Mouse (Mus musculus) intestine, embryonic 15.5 days (tissue): ENCODE data around the gene Sp7. TPM values are rescaled to one million over a fixed set of nuclear protein-coding genes. Genes with fewer than 3 reads are reported as not detected.

ENCODE experiments used
- ATAC-seq: fragments of 200-750 bp; cut with Nextera tagmentation; 2 replicates; pipeline ENCODE4 v1.8.0; 2017; ENCODE audit warnings: moderate TSS enrichment, moderate library complexity
- H3K27ac ChIP-seq: fragments of 300-500 bp; sonication (generic); 2 replicates; pipeline ENCODE4 v1.5.1; 2015; ENCODE audit warnings: mild to moderate bottlenecking, inconsistent platforms
- H3K27me3 ChIP-seq: fragments of 300-500 bp; sonication (generic); replicated peaks from 2 replicates; pipeline ENCODE4 v1.6.1; 2015; ENCODE audit warnings: inconsistent platforms
- H3K36me3 ChIP-seq: fragments of 300-500 bp; sonication (generic); 2 replicates; pipeline ENCODE4 v1.6.1; 2015; ENCODE audit warnings: inconsistent platforms
- H3K4me1 ChIP-seq: fragments of 300-500 bp; sonication (generic); replicated peaks from 2 replicates; pipeline ENCODE4 v1.6.1; 2015; ENCODE audit warnings: inconsistent platforms
- H3K4me2 ChIP-seq: fragments of 300-500 bp; sonication (generic); replicated peaks from 2 replicates; pipeline ENCODE4 v1.6.1; 2015; ENCODE audit warnings: mild to moderate bottlenecking, inconsistent platforms
- H3K4me3 ChIP-seq: fragments of 300-500 bp; sonication (generic); replicated peaks from 2 replicates; pipeline ENCODE4 v1.5.1; 2015; ENCODE audit warnings: inconsistent platforms
- H3K9ac ChIP-seq: fragments of 300-500 bp; sonication (generic); 2 replicates; pipeline ENCODE4 v1.6.1; 2015; ENCODE audit warnings: inconsistent platforms
- H3K9me3 ChIP-seq: fragments of 300-500 bp; sonication (generic); 2 replicates; pipeline ENCODE4 v1.6.1; 2016; ENCODE audit warnings: inconsistent platforms
- WGBS: fragments of 180-500 bp; shearing (Covaris S2); methylation state at CpG from one replicate; pipeline ENCODE4 v1.1.7; 2015; 5-methylcytosine and 5-hydroxymethylcytosine counted together
- polyA plus RNA-seq: library from polyadenylated mRNA; unstranded; fragments of >200 nt; fragmentation: Nextera tagmentation; extraction: Ambion mirVana; gene quantifications from 2 replicates; pipeline ENCODE4 v1.2.1, GENCODE M21; 2015

Sp7 gene
- polyA plus RNA-seq, 1 experiment from 2014 or later, result 0.68 TPM

- H3K4me1 ChIP-seq, result peaks cover 21% of the 10 kb centered on the region; the same call in 1 of the 2 replicates
- ATAC-seq, result no peak
- H3K4me2 ChIP-seq, result no peak overlapping the region
- H3K27ac ChIP-seq, result no peak overlapping the region
- no peak overlapping the region for H3K4me3 ChIP-seq
- WGBS, result 97% methylated on average over 3 of the region's 3 CpGs
- H3K9ac ChIP-seq, result no peak overlapping the region
- no peaks in the 10 kb centered on the region for H3K27me3 ChIP-seq
- no peaks in the 10 kb centered on the region for H3K9me3 ChIP-seq
- H3K36me3 ChIP-seq, result no peaks in the 10 kb centered on the region
These were observed 35.2 kb upstream of the Sp7 start for GRCm38 (mm10) chr15:102402210-102402609.

- H3K27ac ChIP-seq, result no peak overlapping the region
- ATAC-seq, result no peak
- WGBS, result 83% methylated on average over 2 of the region's 2 CpGs
- no peaks in the 10 kb centered on the region for H3K9me3 ChIP-seq
- no peak overlapping the region for H3K4me2 ChIP-seq
- no peak overlapping the region for H3K4me3 ChIP-seq
- H3K27me3 ChIP-seq, result no peaks in the 10 kb centered on the region
- no peaks in the 10 kb centered on the region for H3K36me3 ChIP-seq
- no peak overlapping the region for H3K9ac ChIP-seq
- H3K4me1 ChIP-seq, result peaks cover 18% of the 10 kb centered on the region; the same call in 1 of the 2 replicates
These were observed 34.3 kb upstream of the Sp7 start for GRCm38 (mm10) chr15:102401278-102401677.

- ATAC-seq, result no peak
- H3K4me2 ChIP-seq, result peak overlapping the region; percentile 74
- no peak overlapping the region for H3K4me3 ChIP-seq
- WGBS, result 75% methylated on average over 10 of the region's 10 CpGs
- no peaks in the 10 kb centered on the region for H3K9me3 ChIP-seq
- H3K9ac ChIP-seq, result no peak overlapping the region
- H3K4me1 ChIP-seq, result peaks cover 19% of the 10 kb centered on the region; the same call in 1 of the 2 replicates
- no peaks in the 10 kb centered on the region for H3K36me3 ChIP-seq
- H3K27me3 ChIP-seq, result no peaks in the 10 kb centered on the region
- peak overlapping the region; percentile 98 for H3K27ac ChIP-seq
These were observed 33.6 kb upstream of the Sp7 start for GRCm38 (mm10) chr15:102400476-102401045.

- WGBS, result 2% methylated on average over 34 of the region's 34 CpGs
- ATAC-seq, result peak; percentile 93
- Histone ChIP-seq H3K4me3 (peak overlapping the region; percentile 47), H3K4me1 (peaks cover 25% of the 10 kb centered on the region), H3K27me3 (no peaks in the 10 kb centered on the region), H3K27ac (peak overlapping the region; percentile 98), H3K9ac (peak overlapping the region; percentile 54), H3K36me3 (no peaks in the 10 kb centered on the region), H3K4me2 (peak overlapping the region; percentile 74), H3K9me3 (no peaks in the 10 kb centered on the region)
These were observed 32.5 kb upstream of the Sp7 start for GRCm38 (mm10) chr15:102399229-102400221.

- no peak for ATAC-seq
- H3K9ac ChIP-seq, result peak overlapping the region; percentile 54; the same call in 1 of the 2 replicates
- no peaks in the 10 kb centered on the region for H3K9me3 ChIP-seq
- peak overlapping the region; percentile 74 for H3K4me2 ChIP-seq
- no peaks in the 10 kb centered on the region for H3K36me3 ChIP-seq
- whole genome bisulfite sequencing, result 30% methylated on average over 5 of the region's 5 CpGs
- H3K27ac ChIP-seq, result peak overlapping the region; percentile 98
- peaks cover 25% of the 10 kb centered on the region for H3K4me1 ChIP-seq
- peak overlapping the region; percentile 47; the same call in 1 of the 2 replicates for H3K4me3 ChIP-seq
- no peaks in the 10 kb centered on the region for H3K27me3 ChIP-seq
These were observed 31.6 kb upstream of the Sp7 start for GRCm38 (mm10) chr15:102398629-102399028.

GRCm38 (mm10) chr15:102395061-102395460 is 28.1 kb upstream of the Sp7 start:
- H3K9ac ChIP-seq, result no peak overlapping the region
- H3K27me3 ChIP-seq, result no peaks in the 10 kb centered on the region
- H3K4me1 ChIP-seq, result peaks cover 23% of the 10 kb centered on the region
- peak; percentile 57 for ATAC-seq
- H3K9me3 ChIP-seq, result no peaks in the 10 kb centered on the region
- 9% methylated on average over 3 of the region's 3 CpGs for WGBS
- no peak overlapping the region for H3K4me3 ChIP-seq
- H3K27ac ChIP-seq, result peak overlapping the region; percentile 77
- no peaks in the 10 kb centered on the region for H3K36me3 ChIP-seq
- no peak overlapping the region for H3K4me2 ChIP-seq

- H3K4me3 ChIP-seq, result no peak overlapping the region
- peaks cover 15% of the 10 kb centered on the region for H3K4me1 ChIP-seq
- H3K9me3 ChIP-seq, result no peaks in the 10 kb centered on the region
- peak overlapping the region; percentile 77 for H3K27ac ChIP-seq
- no peak overlapping the region for H3K9ac ChIP-seq
- no peaks in the 10 kb centered on the region for H3K36me3 ChIP-seq
- peak; percentile 75 for ATAC-seq
- H3K4me2 ChIP-seq, result 0 out of 2 replicates have a peak overlapping the region, but pooled peaks have one; percentile 0
- no peaks in the 10 kb centered on the region for H3K27me3 ChIP-seq
These were observed 26.6 kb upstream of the Sp7 start for GRCm38 (mm10) chr15:102393584-102394014.

- no peak overlapping the region for H3K4me2 ChIP-seq
- H3K27me3 ChIP-seq, result no peaks in the 10 kb centered on the region
- ATAC-seq, result no peak
- no peak overlapping the region for H3K9ac ChIP-seq
- H3K9me3 ChIP-seq, result no peaks in the 10 kb centered on the region
- H3K36me3 ChIP-seq, result no peaks in the 10 kb centered on the region
- H3K4me1 ChIP-seq, result peaks cover 11% of the 10 kb centered on the region
- H3K4me3 ChIP-seq, result no peak overlapping the region
- H3K27ac ChIP-seq, result peak overlapping the region; percentile 77; the same call in 1 of the 2 replicates
- 33% methylated on average over 2 of the region's 2 CpGs for WGBS
These were observed 25.5 kb upstream of the Sp7 start for GRCm38 (mm10) chr15:102392520-102392919.

GRCm38 (mm10) chr15:102388942-102389341 is 22.0 kb upstream of the Sp7 start:
- no peaks in the 10 kb centered on the region for H3K9me3 ChIP-seq
- H3K4me3 ChIP-seq, result no peak overlapping the region
- H3K4me1 ChIP-seq, result 0 out of 2 replicates have a peak, but pooled peaks cover 2% of the 10 kb centered on the region
- H3K4me2 ChIP-seq, result no peak overlapping the region
- H3K27me3 ChIP-seq, result no peaks in the 10 kb centered on the region
- no peaks in the 10 kb centered on the region for H3K36me3 ChIP-seq
- ATAC-seq, result no peak
- no peak overlapping the region for H3K9ac ChIP-seq
- no peak overlapping the region for H3K27ac ChIP-seq
- 90% methylated on average over 3 of the region's 3 CpGs for WGBS

- ATAC-seq, result no peak
- Histone ChIP-seq H3K9me3 (no peaks in the 10 kb centered on the region), H3K36me3 (no peaks in the 10 kb centered on the region), H3K27ac (no peak overlapping the region), H3K4me1 (no peaks in the 10 kb centered on the region), H3K4me2 (no peak overlapping the region), H3K4me3 (no peak overlapping the region), H3K9ac (no peak overlapping the region), H3K27me3 (no peaks in the 10 kb centered on the region)
- 50% methylated on average over 9 of the region's 9 CpGs for WGBS
These were observed 19.7 kb upstream of the Sp7 start for GRCm38 (mm10) chr15:102386640-102387039.

- Histone ChIP-seq H3K4me1 (no peaks in the 10 kb centered on the region), H3K4me3 (no peak overlapping the region), H3K36me3 (no peaks in the 10 kb centered on the region), H3K27ac (no peak overlapping the region), H3K9ac (no peak overlapping the region), H3K4me2 (no peak overlapping the region), H3K9me3 (no peaks in the 10 kb centered on the region), H3K27me3 (no peaks in the 10 kb centered on the region)
- no peak for ATAC-seq
- 79% methylated on average over 6 of the region's 6 CpGs for WGBS
These were observed 16.7 kb upstream of the Sp7 start for GRCm38 (mm10) chr15:102383671-102384070.

GRCm38 (mm10) chr15:102381575-102381974 is 14.6 kb upstream of the Sp7 start:
- WGBS, result 0% methylated on average over 7 of the region's 7 CpGs
- Histone ChIP-seq H3K27me3 (no peaks in the 10 kb centered on the region), H3K27ac (no peak overlapping the region), H3K9me3 (no peaks in the 10 kb centered on the region), H3K4me1 (peaks cover 9% of the 10 kb centered on the region; the same call in 1 of the 2 replicates), H3K36me3 (no peaks in the 10 kb centered on the region), H3K4me3 (no peak overlapping the region), H3K9ac (no peak overlapping the region), H3K4me2 (no peak overlapping the region)
- ATAC-seq, result peak; percentile 85
